Mouse (Mus musculus): ENCODE results near the gene Olfr535. TPM values are rescaled to one million over a fixed set of nuclear protein-coding genes. Genes with fewer than 3 reads are reported as not detected.
"Not testable (repeated sequence)": the region's sequence is repeated elsewhere in the genome, so short reads cannot be mapped to it uniquely, and the experiment has no call there.

Olfr535 gene
- polyA plus RNA-seq (2014; fragmentation: Nextera tagmentation; extraction: Ambion mirVana), result not detected in 2 replicates

DNA sequence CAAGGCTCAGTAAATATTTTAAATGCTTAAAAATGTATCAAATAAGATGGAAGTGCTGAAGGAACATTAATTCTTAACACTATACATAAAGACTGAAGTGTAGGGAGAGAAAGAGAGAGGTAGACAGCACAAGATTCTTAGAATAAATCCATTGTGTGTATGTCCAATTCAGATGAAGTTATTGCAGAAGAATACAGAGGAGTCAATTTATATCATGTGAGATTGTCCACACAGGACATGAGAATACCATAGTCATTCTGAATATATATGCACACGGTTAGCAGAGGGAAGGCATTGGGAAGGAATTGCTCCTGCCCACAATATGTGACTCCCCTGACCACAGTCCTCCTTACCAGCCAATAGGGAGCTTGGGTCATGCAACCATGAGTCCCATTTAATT, at the start of gene Olfr535:
Gene Olfr535 (plus strand): TSS at position 301 of the 400 bp plus-strand sequence.
- no peaks in the 10 kb centered on the region for H3K27me3 ChIP-seq (ENCODE audit: control insufficient read depth, insufficient read depth, low read length)
- no peaks in the 10 kb centered on the region for H3K9me3 ChIP-seq (ENCODE audit: control insufficient read depth, low read length)
- 87% methylated on average over 1 of the region's 1 CpGs for WGBS
- H3K27ac ChIP-seq (ENCODE audit: low read depth, low read length), result no peak within 1 kb of the TSS
- no peak within 1 kb of the TSS for H3K4me2 ChIP-seq (ENCODE audit: low read depth, low read length, severe bottlenecking)
- DNase-seq (ENCODE audit: low spot score) (no peak), ATAC-seq (replicated peaks; ENCODE audit: low FRiP score) (no peak)
- no peaks in the 10 kb centered on the region for H3K36me3 ChIP-seq (ENCODE audit: control insufficient read depth, insufficient read depth, low read length)
- no peak within 1 kb of the TSS for H3K4me3 ChIP-seq (ENCODE audit: low read depth, low read length)
- no peak within 1 kb of the TSS for H3K9ac ChIP-seq (ENCODE audit: low read length)
- no peaks in the 10 kb centered on the region for H3K4me1 ChIP-seq (replicated peaks; ENCODE audit: control insufficient read depth, insufficient read depth, low read length)

DNA sequence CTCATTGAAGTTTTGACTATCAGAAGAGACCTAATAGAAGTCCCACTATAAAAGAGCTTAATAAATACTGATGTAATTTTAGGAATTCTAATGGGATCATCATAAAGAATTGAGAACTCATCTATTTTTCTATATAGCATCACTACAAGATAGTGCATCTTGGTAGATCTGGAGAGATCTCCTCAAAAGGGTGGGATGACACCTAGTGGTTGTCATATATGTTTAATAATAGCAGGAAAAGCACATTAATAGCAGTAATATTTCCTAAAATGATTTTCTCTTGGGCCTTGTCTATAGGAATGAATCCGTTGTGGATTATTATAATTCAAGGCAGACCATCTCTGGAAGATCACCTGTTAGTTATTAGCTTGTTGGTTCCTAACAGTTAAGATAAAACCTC, 40.9 kb upstream of the Olfr535 start:
- WGBS, result 89% methylated on average over 1 of the region's 1 CpGs

DNA sequence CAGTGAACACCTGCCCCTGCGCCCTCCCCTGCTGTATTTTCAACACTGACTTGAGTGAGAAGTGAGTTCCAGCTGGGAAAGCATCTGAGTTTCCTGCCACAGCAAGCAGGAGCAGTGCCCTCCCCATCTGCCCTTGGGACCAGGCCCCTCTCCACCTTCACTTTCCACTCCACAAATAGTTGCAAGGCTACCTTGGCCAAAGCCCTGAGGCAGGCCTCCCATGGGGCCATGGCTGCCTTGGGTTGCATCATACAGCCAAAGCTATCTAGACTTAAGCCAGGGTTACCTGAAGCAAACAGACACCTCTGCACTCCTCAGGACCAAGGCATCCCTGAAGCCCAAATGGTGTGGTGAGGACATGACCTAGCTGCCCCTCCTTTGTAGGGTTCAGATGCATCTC, 20.9 kb upstream of the Olfr535 start, which contains the start of gene Olfr533:
Gene Olfr533 (plus strand): TSS at position 301 of the 400 bp plus-strand sequence.
- H3K27ac ChIP-seq (ENCODE audit: low read depth, low read length); H3K27me3 ChIP-seq (ENCODE audit: control insufficient read depth, insufficient read depth, low read length); DNase-seq (ENCODE audit: low spot score); H3K4me3 ChIP-seq (ENCODE audit: low read depth, low read length); H3K36me3 ChIP-seq (ENCODE audit: control insufficient read depth, insufficient read depth, low read length); H3K9ac ChIP-seq (ENCODE audit: low read length); H3K9me3 ChIP-seq (ENCODE audit: control insufficient read depth, low read length); H3K4me2 ChIP-seq (ENCODE audit: low read depth, low read length, severe bottlenecking); H3K4me1 ChIP-seq (replicated peaks; ENCODE audit: control insufficient read depth, insufficient read depth, low read length); ATAC-seq (replicated peaks; ENCODE audit: low FRiP score): not testable (repeated sequence)
- WGBS, result 86% methylated on average over 1 of the region's 1 CpGs

More for the DNA sequence above, 40.9 kb upstream of the Olfr535 start:
- no peaks in the 10 kb centered on the region for H3K27me3 ChIP-seq (ENCODE audit: control insufficient read depth, insufficient read depth, low read length)
- DNase-seq (ENCODE audit: low spot score) (no peak), ATAC-seq (replicated peaks; ENCODE audit: low FRiP score) (no peak)
- H3K4me2 ChIP-seq (ENCODE audit: low read depth, low read length, severe bottlenecking), result no peak overlapping the region
- H3K4me1 ChIP-seq (replicated peaks; ENCODE audit: control insufficient read depth, insufficient read depth, low read length), result no peaks in the 10 kb centered on the region
- H3K9me3 ChIP-seq (ENCODE audit: control insufficient read depth, low read length), result no peaks in the 10 kb centered on the region
- H3K27ac ChIP-seq (ENCODE audit: low read depth, low read length), result no peak overlapping the region
- no peak overlapping the region for H3K4me3 ChIP-seq (ENCODE audit: low read depth, low read length)
- H3K36me3 ChIP-seq (ENCODE audit: control insufficient read depth, insufficient read depth, low read length), result no peaks in the 10 kb centered on the region
- H3K9ac ChIP-seq (ENCODE audit: low read length), result no peak overlapping the region

DNA sequence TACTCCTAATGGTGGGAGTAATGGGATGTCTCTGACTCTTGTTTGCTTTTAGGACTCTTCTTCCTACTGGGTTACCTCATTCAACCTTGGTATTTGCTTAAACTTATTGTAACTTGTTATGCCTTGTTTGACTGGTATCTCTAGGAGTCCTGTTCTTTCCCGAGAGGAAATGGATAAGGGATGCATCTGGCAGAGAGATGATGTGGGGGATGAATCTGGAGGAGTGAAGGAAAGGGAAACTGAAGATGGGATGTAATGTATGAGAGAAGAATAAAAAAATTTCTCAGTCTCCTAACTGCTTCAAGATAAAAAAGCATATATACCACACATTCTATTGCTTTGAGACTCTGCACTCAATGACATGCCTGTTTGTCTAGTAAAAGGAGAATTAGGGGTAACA, 6.1 kb upstream of the Olfr535 start:
- ATAC-seq (replicated peaks; ENCODE audit: low FRiP score) (no peak), DNase-seq (ENCODE audit: low spot score) (no peak)
- H3K4me2 ChIP-seq (ENCODE audit: low read depth, low read length, severe bottlenecking), result no peak overlapping the region
- H3K9ac ChIP-seq (ENCODE audit: low read length), result no peak overlapping the region
- H3K27me3 ChIP-seq (ENCODE audit: control insufficient read depth, insufficient read depth, low read length), result no peaks in the 10 kb centered on the region
- 76% methylated on average over 1 of the region's 1 CpGs for WGBS
- no peak overlapping the region for H3K27ac ChIP-seq (ENCODE audit: low read depth, low read length)
- H3K9me3 ChIP-seq (ENCODE audit: control insufficient read depth, low read length), result no peaks in the 10 kb centered on the region; the same call in 1 of the 2 replicates
- H3K36me3 ChIP-seq (ENCODE audit: control insufficient read depth, insufficient read depth, low read length), result no peaks in the 10 kb centered on the region
- no peak overlapping the region for H3K4me3 ChIP-seq (ENCODE audit: low read depth, low read length)
- H3K4me1 ChIP-seq (replicated peaks; ENCODE audit: control insufficient read depth, insufficient read depth, low read length), result no peaks in the 10 kb centered on the region

DNA sequence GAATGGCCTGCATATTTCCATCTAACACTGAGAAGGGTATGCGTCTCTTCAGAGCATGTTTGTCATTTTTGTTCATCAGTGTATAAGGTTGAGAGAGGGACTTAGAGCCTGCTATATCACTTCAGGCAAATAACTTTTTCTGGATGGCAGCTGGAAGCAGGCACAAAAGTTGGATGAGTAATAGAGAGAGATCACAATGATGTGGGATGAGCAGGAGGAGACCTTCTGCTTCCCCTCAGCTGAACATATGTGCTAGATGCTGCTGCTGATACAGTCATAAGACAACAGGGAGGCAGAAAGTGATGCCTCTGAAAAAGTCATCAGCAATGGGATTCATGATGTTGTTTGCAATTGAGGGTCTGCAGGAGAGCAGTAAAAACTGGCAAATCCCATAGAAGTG, 5.3 kb upstream of the Olfr535 start:
- Histone ChIP-seq H3K27ac (ENCODE audit: low read depth, low read length) (no peak overlapping the region), H3K36me3 (ENCODE audit: control insufficient read depth, insufficient read depth, low read length) (no peaks in the 10 kb centered on the region), H3K9me3 (ENCODE audit: control insufficient read depth, low read length) (no peaks in the 10 kb centered on the region; the same call in 1 of the 2 replicates), H3K4me2 (ENCODE audit: low read depth, low read length, severe bottlenecking) (no peak overlapping the region), H3K4me3 (ENCODE audit: low read depth, low read length) (no peak overlapping the region), H3K27me3 (ENCODE audit: control insufficient read depth, insufficient read depth, low read length) (no peaks in the 10 kb centered on the region), H3K4me1 (replicated peaks; ENCODE audit: control insufficient read depth, insufficient read depth, low read length) (no peaks in the 10 kb centered on the region), H3K9ac (ENCODE audit: low read length) (no peak overlapping the region)
- 82% methylated on average over 1 of the region's 1 CpGs for WGBS
- no peak for ATAC-seq (replicated peaks; ENCODE audit: low FRiP score)
- DNase-seq (ENCODE audit: low spot score), result no peak

DNA sequence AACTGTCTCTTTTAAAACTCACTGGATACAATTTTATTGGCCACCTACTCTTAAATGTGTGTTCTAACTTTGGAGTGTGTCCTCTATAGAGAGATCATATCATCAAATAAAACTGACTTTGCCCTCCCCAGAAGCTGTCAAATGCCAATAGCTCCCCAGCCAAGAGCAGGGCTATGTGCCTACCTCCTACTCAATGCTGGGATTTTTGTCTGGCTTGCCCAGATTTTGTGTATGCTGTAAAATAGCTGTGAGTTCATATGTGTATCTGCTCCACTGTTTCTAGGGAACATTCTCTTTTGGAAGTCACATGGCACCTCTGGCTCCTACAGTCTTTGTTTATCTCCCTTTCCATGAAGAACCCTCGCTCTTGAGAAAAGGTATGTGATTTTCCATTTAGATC, 5.0 kb downstream of the Olfr535 start:
- no peak overlapping the region for H3K4me2 ChIP-seq (ENCODE audit: low read depth, low read length, severe bottlenecking)
- no peaks in the 10 kb centered on the region for H3K9me3 ChIP-seq (ENCODE audit: control insufficient read depth, low read length)
- ATAC-seq (replicated peaks; ENCODE audit: low FRiP score) (no peak), DNase-seq (ENCODE audit: low spot score) (no peak)
- no peaks in the 10 kb centered on the region for H3K4me1 ChIP-seq (replicated peaks; ENCODE audit: control insufficient read depth, insufficient read depth, low read length)
- no peak overlapping the region for H3K27ac ChIP-seq (ENCODE audit: low read depth, low read length)
- no peak overlapping the region for H3K4me3 ChIP-seq (ENCODE audit: low read depth, low read length)
- H3K9ac ChIP-seq (ENCODE audit: low read length), result no peak overlapping the region
- WGBS, result 94% methylated on average over 1 of the region's 1 CpGs
- H3K36me3 ChIP-seq (ENCODE audit: control insufficient read depth, insufficient read depth, low read length), result no peaks in the 10 kb centered on the region
- no peaks in the 10 kb centered on the region for H3K27me3 ChIP-seq (ENCODE audit: control insufficient read depth, insufficient read depth, low read length)

DNA sequence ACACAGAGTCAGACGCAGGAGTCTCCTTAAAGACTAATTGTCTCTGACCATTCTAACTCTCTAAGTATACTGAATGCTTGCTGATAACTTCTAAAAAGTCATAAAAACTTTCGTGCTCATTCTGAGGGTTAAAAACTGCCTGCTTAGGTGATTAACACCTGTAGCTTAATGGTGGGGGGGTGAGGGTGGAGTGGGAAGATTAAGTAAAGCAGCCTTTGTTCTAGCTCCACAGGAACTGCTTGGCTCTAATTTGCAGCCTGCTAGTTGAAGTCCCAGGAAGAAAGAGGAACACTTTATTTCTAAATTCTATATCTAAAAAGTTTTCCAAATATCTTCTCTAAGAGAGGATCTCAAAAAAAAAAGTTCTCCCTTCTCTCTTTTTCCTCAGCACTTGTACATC, 10.2 kb downstream of the Olfr535 start:
- Histone ChIP-seq H3K36me3 (ENCODE audit: control insufficient read depth, insufficient read depth, low read length) (no peaks in the 10 kb centered on the region), H3K27me3 (ENCODE audit: control insufficient read depth, insufficient read depth, low read length) (no peaks in the 10 kb centered on the region), H3K27ac (ENCODE audit: low read depth, low read length) (no peak overlapping the region), H3K4me2 (ENCODE audit: low read depth, low read length, severe bottlenecking) (no peak overlapping the region), H3K9ac (ENCODE audit: low read length) (no peak overlapping the region), H3K4me3 (ENCODE audit: low read depth, low read length) (no peak overlapping the region), H3K9me3 (ENCODE audit: control insufficient read depth, low read length) (no peaks in the 10 kb centered on the region), H3K4me1 (replicated peaks; ENCODE audit: control insufficient read depth, insufficient read depth, low read length) (no peaks in the 10 kb centered on the region)
- 38% methylated on average over 2 of the region's 2 CpGs for WGBS
- ATAC-seq (replicated peaks; ENCODE audit: low FRiP score) (no peak), DNase-seq (ENCODE audit: low spot score) (no peak)

DNA sequence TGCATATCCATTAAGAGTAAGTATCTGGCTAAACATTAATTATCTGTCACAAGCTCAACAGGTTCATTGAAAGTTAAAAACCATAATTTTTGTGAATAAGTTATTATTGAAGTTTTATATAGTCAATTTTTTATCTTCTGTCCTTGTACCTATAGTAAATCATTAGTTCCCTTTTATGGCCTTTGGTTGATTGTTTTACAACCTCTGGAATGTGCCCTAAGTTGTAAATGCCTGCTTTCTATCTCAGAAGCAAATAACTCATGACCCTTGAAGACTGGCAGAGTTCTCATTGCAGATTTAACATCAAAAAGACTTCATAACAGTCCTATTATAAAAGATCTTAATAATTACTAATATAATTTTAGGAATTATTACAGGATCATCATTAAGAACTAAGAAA, 10.7 kb downstream of the Olfr535 start:
- DNase-seq (ENCODE audit: low spot score) (no peak), ATAC-seq (replicated peaks; ENCODE audit: low FRiP score) (no peak)
- no peaks in the 10 kb centered on the region for H3K27me3 ChIP-seq (ENCODE audit: control insufficient read depth, insufficient read depth, low read length)
- H3K9ac ChIP-seq (ENCODE audit: low read length), result no peak overlapping the region
- H3K4me2 ChIP-seq (ENCODE audit: low read depth, low read length, severe bottlenecking), result no peak overlapping the region
- H3K27ac ChIP-seq (ENCODE audit: low read depth, low read length), result no peak overlapping the region
- H3K4me3 ChIP-seq (ENCODE audit: low read depth, low read length), result no peak overlapping the region
- no peaks in the 10 kb centered on the region for H3K4me1 ChIP-seq (replicated peaks; ENCODE audit: control insufficient read depth, insufficient read depth, low read length)
- H3K36me3 ChIP-seq (ENCODE audit: control insufficient read depth, insufficient read depth, low read length), result no peaks in the 10 kb centered on the region
- no peaks in the 10 kb centered on the region for H3K9me3 ChIP-seq (ENCODE audit: control insufficient read depth, low read length)

DNA sequence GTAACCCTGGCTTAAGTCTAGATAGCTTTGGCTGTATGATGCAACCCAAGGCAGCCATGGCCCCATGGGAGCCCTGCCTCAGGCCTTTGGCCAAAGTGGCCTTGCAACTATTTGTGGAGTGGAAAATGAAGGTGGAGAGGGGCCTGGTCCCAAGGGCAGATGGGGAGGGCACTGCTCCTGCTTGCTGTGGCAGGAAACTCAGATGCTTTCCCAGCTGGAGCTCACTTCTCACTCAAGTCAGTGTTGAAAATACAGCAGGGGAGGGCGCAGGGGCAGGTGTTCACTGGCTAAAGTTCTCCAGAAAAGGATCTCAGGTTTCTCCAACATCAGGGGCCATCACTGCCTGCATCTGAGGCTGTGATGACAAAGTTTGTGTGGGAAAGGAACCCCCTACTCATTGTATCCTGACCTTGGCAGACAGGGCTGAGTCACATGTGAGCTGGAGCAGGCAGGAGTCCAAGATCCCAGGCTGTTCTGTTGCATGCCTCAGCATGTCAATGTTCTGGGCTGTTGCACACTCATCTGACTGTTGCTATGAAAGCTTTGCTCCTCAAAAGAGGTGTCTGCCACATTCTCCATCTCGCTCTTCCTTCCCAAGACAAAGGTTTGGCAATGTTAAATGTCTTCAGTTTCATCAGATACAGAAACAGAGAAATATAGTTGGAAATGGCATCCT, 23.5 kb downstream of the Olfr535 start, which contains the start of gene Olfr536:
Gene Olfr536 (minus strand): TSS at position 51 of the 676 bp plus-strand sequence.
- H3K9ac ChIP-seq (ENCODE audit: low read length); H3K27me3 ChIP-seq (ENCODE audit: control insufficient read depth, insufficient read depth, low read length); ATAC-seq (replicated peaks; ENCODE audit: low FRiP score); H3K4me2 ChIP-seq (ENCODE audit: low read depth, low read length, severe bottlenecking); H3K4me1 ChIP-seq (replicated peaks; ENCODE audit: control insufficient read depth, insufficient read depth, low read length); DNase-seq (ENCODE audit: low spot score); H3K36me3 ChIP-seq (ENCODE audit: control insufficient read depth, insufficient read depth, low read length); H3K4me3 ChIP-seq (ENCODE audit: low read depth, low read length); H3K27ac ChIP-seq (ENCODE audit: low read depth, low read length); H3K9me3 ChIP-seq (ENCODE audit: control insufficient read depth, low read length): not testable (repeated sequence)
- 86% methylated on average over 1 of the region's 2 CpGs for WGBS

All from forebrain, embryonic 11.5 days (tissue).